Mouse (Mus musculus): Measurements from ENCODE around the gene Spryd3.

Gene Spryd3

GRCm38 (mm10) chr15:102146882-102147281 is 10.8 kb upstream of the Spryd3 start:
- peak; percentile 28 for DNase-seq (ENCODE audit: low read depth, low spot score)

- no peak for DNase-seq (ENCODE audit: low read depth, low spot score)
These were observed 10.1 kb upstream of the Spryd3 start for GRCm38 (mm10) chr15:102146089-102146488.

GRCm38 (mm10) chr15:102145330-102145729 is 9.3 kb upstream of the Spryd3 start:
- peak; percentile 69 for DNase-seq (ENCODE audit: low read depth, low spot score)

DNA sequence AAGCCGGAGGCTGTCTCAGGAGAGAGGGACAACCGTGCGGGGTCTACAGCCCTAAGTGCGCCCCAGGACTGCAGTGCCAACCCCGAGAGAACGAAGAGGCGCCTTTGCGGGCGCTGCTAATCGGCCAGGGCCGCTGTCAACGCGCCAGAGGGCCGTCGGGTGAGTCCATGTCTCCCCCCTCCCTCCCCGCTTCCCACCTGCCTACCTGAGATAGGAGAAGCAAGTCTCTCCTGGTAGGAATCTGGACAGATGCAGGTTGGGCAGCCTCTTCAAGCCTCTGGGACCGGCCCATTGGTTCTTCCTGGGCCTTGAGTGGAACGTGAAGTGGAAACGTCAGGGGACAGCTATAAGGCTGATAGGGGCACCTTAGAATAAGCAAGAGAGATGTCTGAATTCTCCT is 8.7 kb upstream of the Spryd3 start:
- DNase-seq (ENCODE audit: low read depth, low spot score): no peak

DNA sequence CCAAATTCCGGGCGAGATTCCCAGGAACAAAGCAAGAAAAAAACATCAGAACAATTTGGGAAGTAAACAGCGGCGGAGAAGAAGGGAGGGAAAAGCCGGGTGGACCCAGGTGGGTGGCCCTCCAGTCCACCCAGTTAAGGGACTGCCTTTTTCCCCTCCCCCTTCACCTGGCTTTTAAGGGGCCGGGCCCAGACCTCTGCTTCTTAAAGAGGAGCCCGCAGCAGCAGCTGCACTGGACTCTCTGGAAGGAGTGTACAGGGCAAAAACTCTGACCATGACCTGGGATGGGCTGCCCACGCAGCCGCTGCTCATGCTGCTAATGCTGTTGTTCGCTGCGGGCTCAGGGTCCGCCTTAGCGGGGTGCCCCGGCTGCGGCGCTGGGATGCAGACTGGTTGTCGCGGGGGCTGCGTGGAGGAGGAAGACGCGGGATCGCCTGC is 8.3 kb upstream of the Spryd3 start, which contains the start of gene Igfbp6:
Igfbp6 (plus strand) TSS at position 89 of the 438 bp plus-strand sequence.
- DNase-seq (ENCODE audit: low read depth, low spot score): peak; percentile 57

GRCm38 (mm10) chr15:102142914-102143912 is 7.2 kb upstream of the Spryd3 start:
- peak; percentile 75 for DNase-seq (ENCODE audit: low read depth, low spot score)

GRCm38 (mm10) chr15:102141120-102141519 is 5.1 kb upstream of the Spryd3 start:
- no peak for DNase-seq (ENCODE audit: low read depth, low spot score)

GRCm38 (mm10) chr15:102135522-102136128 is 409 bp downstream of the Spryd3 start:
- no peak for DNase-seq (ENCODE audit: low read depth, low spot score)

- DNase-seq (ENCODE audit: low read depth, low spot score): no peak
These were observed 1.3 kb downstream of the Spryd3 start for GRCm38 (mm10) chr15:102134709-102135108.

DNA sequence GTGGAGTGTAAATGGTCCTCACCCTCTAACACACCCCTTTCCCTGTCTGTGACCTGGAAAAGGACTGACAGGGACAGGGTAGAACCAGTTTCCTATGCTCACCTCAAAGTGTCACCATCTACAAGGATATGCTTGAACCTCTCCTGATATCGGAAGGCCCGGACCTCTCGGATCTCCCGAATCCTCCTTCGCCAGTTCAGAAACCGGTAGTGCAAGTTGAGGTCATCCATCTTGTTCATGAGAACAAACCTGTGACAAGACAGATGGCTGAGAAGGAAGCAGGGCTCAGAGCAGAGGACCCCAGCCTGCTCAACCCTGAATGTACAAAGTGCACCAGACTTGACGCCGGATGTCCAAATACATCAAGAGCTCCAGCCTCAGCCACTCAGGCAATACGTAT is 2.7 kb downstream of the Spryd3 start:
- DNase-seq (ENCODE audit: low read depth, low spot score): no peak

DNA sequence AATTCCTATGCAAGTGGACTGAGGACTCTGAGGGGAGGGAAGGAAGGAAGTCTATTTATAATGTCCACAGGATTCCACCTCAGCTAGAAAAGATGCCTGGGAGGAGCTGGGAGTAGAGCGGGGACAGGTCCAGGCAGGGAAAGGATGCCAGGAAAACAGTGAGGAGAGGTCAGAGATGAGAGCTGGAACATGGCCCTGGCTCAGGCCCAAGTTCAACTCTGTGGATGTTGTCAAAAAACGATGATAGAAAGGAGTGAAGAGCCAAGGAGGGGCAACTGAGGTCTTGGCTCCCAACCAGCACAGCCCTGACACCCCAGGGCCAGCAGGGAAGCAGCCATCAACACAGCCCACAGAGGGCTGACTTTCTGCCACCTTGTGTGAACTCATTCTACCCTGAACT is 9.7 kb downstream of the Spryd3 start:
- no peak for DNase-seq (ENCODE audit: low read depth, low spot score)

DNA sequence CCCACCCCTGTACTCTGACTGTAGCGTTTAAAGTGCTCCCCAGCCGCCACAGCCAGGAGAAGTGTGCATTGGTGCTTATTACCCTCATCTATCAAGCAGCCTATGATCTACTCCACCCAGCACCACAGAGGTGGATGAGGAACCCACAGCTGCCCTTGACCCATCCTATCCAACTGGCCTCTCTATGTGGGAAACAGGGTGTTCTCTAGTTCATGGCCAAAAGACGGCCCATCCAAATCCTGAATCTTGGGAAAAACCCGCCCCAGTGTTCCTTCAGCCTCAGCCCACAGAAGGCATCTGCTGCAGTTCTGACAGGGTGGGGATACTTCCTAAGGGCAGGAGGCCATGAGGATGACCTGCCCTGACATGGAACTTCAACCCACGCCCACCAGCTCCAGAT is 15.5 kb downstream of the Spryd3 start:
- DNase-seq (ENCODE audit: low read depth, low spot score): peak; percentile 83

- DNase-seq (ENCODE audit: low read depth, low spot score): no peak
These were observed 16.2 kb downstream of the Spryd3 start for GRCm38 (mm10) chr15:102119831-102120170.

- DNase-seq (ENCODE audit: low read depth, low spot score): no peak
These were observed 16.8 kb downstream of the Spryd3 start for GRCm38 (mm10) chr15:102119121-102119830.

DNA sequence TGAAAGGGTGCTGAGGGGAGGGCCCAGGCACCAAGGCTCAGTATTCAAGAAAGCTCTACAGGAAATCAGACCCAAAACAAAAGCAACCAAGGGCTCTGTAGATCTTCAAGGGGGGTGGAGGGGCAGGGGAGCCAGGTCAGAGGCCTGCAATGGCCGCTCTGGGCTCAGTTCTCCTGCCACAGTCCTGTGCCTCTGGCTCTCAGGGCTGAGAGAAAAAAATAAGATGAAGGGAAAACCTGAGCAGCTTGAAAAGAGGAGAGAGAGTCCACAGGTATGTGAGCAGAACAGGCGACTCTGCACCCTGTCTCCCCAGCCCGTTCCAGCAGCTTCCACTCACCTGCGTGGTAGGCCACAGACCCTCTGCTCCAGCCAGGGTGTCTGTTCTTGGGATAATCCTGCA is 17.4 kb downstream of the Spryd3 start:
- DNase-seq (ENCODE audit: low read depth, low spot score): no peak

DNA sequence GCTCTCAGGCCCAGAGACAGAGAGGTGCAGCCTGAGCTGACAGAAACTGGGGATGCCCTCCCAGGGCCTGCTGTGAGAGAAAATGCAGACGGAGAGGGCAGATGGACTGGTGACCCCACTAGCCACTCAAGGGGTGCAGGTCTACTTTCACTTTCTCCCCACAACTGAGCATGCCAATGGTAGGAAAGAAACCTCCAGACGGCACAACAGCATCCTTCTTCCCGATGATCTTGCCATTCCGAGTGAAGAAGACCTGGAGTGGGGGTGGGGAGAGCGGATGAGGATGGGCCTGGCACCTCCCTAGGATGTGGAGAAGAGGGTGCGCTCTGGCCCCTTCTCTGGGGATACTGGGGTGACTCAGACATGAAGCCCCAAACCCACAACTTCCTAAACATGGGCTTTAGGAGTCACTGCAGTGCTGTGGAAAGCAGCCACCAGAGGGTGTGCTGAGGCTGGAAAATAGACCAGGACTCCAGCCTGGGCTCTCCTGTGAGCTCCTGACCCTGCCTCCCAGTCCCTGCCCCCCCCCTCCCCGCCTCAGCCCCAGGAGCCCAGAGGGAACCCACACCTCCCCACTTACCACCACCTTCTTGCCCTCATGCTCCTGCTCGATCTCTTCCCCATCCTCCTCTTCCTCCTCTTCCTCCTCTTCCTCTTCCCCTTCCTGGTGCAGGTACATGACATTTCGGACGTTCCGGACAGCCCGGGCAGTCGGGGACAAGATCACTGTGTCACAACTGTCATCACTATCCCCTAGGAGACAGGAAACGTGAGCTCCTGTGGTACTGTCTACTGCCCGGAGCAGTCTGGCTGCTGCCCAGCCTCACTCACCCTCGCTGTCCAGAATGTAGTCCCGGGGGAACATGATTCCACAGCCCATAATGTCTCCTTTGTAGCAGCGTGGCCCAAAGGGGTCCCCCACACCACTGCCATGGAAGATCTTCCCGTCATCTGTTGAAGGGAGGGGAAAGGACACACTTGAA is 18.3 kb downstream of the Spryd3 start:
- DNase-seq (ENCODE audit: low read depth, low spot score): no peak

DNA sequence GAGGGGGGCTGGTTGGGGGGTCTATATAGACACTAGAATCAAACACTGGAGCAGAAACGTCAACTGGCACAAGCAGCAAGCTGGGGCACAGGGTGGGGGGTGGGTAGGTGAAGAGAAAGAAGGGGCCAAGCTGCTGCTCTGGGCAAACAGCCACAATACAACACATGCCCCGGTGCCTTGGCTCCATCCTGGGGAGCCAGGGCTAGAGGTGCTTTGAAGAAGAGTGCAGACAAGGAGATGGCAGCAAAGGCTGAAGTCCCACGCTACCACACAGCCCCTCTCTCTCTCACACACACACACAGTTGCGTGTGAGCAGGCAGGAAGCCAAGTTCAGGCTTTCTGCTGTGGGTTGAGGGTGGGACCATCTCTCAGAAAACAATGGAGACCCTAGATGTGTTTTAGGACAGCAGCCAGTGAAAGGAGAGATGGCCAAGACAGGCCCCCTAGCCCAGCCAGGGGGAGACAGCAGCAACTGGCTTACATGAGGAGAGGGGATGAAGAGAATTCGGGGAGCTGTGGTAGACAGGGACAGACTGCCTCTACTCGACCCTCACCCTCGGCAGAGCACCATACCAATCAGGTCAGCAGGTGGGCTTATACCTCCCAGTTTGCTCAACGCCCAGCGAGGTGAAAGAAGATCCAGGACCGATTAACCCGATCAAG is 19.1 kb downstream of the Spryd3 start:
- DNase-seq (ENCODE audit: low read depth, low spot score): no peak

DNA sequence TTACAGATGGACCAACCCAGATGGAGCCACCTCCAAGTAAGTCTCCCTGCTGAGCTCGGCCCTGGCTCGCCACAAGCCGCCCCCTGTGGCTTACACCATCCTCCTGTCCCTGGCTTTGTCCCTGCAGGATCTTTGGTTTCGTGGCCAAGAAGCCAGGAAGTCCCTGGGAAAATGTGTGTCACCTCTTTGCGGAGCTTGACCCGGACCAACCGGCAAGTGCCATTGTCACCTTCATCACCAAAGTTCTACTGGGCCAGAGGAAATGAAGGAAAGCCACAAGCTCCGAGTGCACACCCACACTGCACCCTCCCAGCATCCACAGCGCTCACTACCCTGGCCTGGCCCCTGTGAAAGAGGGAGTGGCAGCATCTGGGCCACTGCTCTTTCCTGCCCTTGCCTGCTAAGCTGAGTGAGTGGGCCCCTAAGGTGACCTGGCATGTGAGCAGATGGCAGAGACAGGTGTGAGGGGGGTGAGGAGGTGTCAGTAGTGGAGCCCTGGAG is 20.3 kb downstream of the Spryd3 start:
- DNase-seq (ENCODE audit: low read depth, low spot score): no peak

- DNase-seq (ENCODE audit: low read depth, low spot score): no peak
These were observed 21.3 kb downstream of the Spryd3 start for GRCm38 (mm10) chr15:102114651-102115260.

GRCm38 (mm10) chr15:102113674-102114073 is 22.4 kb downstream of the Spryd3 start:
- DNase-seq (ENCODE audit: low read depth, low spot score): no peak
